Mouse (Mus musculus) mouse embryonic stem cell (cell line): ENCODE measurements around the gene Hmmr.
"Not testable (repeated sequence)": the region's sequence is repeated elsewhere in the genome, so short reads cannot be mapped to it uniquely, and the experiment has no call there.

ENCODE experiments used
- in situ Hi-C, 2 experiments: fragments of 300-500 bp; cut with MboI; formaldehyde crosslinking; loops; 1 replicate in 1 of 2; 3 replicates in 1 of 2; pipeline ENCODE4 v1.14.3; 2019 to 2020; ENCODE audit warnings: low sequenced_read_pairs in 2 of 2, low pct_unique_long_range_greater_than_20kb in 1 of 2, mixed read lengths in 1 of 2; ENCODE audit not compliant: unreplicated experiment in 1 of 2

Gene Hmmr

GRCm38 (mm10) chr11:40713858-40714257 lies 19.4 kb downstream of the Hmmr start:
- in situ Hi-C loops = no loop called here

GRCm38 (mm10) chr11:40709899-40710298 lies 23.3 kb downstream of the Hmmr start:
- in situ Hi-C loops = not testable (repeated sequence)

- in situ Hi-C loops = no loop called here
Measured at GRCm38 (mm10) chr11:40695103-40695502, 38.1 kb downstream of the Hmmr start, which contains the start of gene Mat2b. Mat2b (minus strand) TSS chr11:40695203.

GRCm38 (mm10) chr11:40694311-40695087 lies 38.7 kb downstream of the Hmmr start:
- in situ Hi-C loops = no loop called here

- in situ Hi-C loops = no loop called here
Measured at GRCm38 (mm10) chr11:40693366-40693951, 39.8 kb downstream of the Hmmr start.

- in situ Hi-C loops = no loop called here
Measured at GRCm38 (mm10) chr11:40692511-40693365, 40.5 kb downstream of the Hmmr start.

GRCm38 (mm10) chr11:40692101-40692509 lies 41.1 kb downstream of the Hmmr start:
- in situ Hi-C loops = no loop called here

GRCm38 (mm10) chr11:40690444-40691127 lies 42.6 kb downstream of the Hmmr start:
- in situ Hi-C loops = no loop called here

- in situ Hi-C loops = no loop called here
Measured at GRCm38 (mm10) chr11:40683295-40683694, 49.9 kb downstream of the Hmmr start.

GRCm38 (mm10) chr11:40682456-40682855 lies 50.8 kb downstream of the Hmmr start:
- in situ Hi-C loops = no loop called here

GRCm38 (mm10) chr11:40677169-40677568 lies 56.1 kb downstream of the Hmmr start:
- in situ Hi-C loops = no loop called here

GRCm38 (mm10) chr11:40675014-40675730 lies 58.0 kb downstream of the Hmmr start:
- in situ Hi-C loops = no loop called here
